Mouse (Mus musculus) embryonic facial prominence, embryonic 11.5 days (tissue): Measurements from ENCODE around the gene Stat3. TPM values are rescaled to one million over a fixed set of nuclear protein-coding genes. Genes with fewer than 3 reads are reported as not detected.

Source experiments
- ATAC-seq: fragments of 200-750 bp; cut with Nextera tagmentation; replicated peaks from 2 replicates; pipeline ENCODE4 v1.8.0; 2017; ENCODE audit warnings: low read depth; ENCODE audit not compliant: insufficient number of reproducible peaks, low FRiP score, low TSS enrichment
- DNase-seq: peaks from one replicate; pipeline ENCODE4 v3.0.0-alpha.2; 2015; ENCODE audit warnings: low spot score
- H3K27ac ChIP-seq: fragments of 300-500 bp; sonication (generic); replicated peaks from 2 replicates; pipeline ENCODE4 v1.5.1; 2014; ENCODE audit warnings: mild to moderate bottlenecking, low read depth, low read length, control low read depth
- H3K27me3 ChIP-seq: fragments of 300-500 bp; sonication (generic); 2 replicates; pipeline ENCODE4 v1.6.1; 2014; ENCODE audit warnings: mild to moderate bottlenecking, low read length, moderate library complexity, mixed read lengths; ENCODE audit not compliant: control insufficient read depth, insufficient read depth
- H3K36me3 ChIP-seq: fragments of 300-500 bp; sonication (generic); replicated peaks from 2 replicates; pipeline ENCODE4 v1.6.1; 2014; ENCODE audit warnings: low read depth, mild to moderate bottlenecking, low read length, moderate library complexity, mixed read lengths; ENCODE audit not compliant: control insufficient read depth, insufficient read depth
- H3K4me1 ChIP-seq: fragments of 300-500 bp; sonication (generic); 2 replicates; pipeline ENCODE4 v1.6.1; 2014; ENCODE audit warnings: low read length, mixed read lengths; ENCODE audit not compliant: control insufficient read depth, insufficient read depth
- H3K4me2 ChIP-seq: fragments of 300-500 bp; sonication (generic); 2 replicates; pipeline ENCODE4 v1.6.1; 2014; ENCODE audit warnings: low read depth, mild to moderate bottlenecking, control low read depth, low read length, moderate library complexity
- H3K4me3 ChIP-seq: fragments of 300-500 bp; sonication (generic); 2 replicates; pipeline ENCODE4 v1.5.1; 2014; ENCODE audit warnings: low read depth, low read length, control low read depth
- H3K9ac ChIP-seq: fragments of 300-500 bp; sonication (generic); replicated peaks from 2 replicates; pipeline ENCODE4 v1.6.1; 2014; ENCODE audit warnings: mild to moderate bottlenecking, control low read depth, low read length
- H3K9me3 ChIP-seq: fragments of 300-500 bp; sonication (generic); replicated peaks from 2 replicates; pipeline ENCODE4 v1.6.1; 2016; ENCODE audit warnings: mild to moderate bottlenecking, low read length, inconsistent platforms, mixed read lengths; ENCODE audit not compliant: control insufficient read depth
- WGBS: fragments of 180-500 bp; shearing (Covaris S2); extraction: QIAGEN DNeasy Blood & Tissue Kit; methylation state at CpG from one replicate; pipeline ENCODE4 v1.1.7; 2014; 5-methylcytosine and 5-hydroxymethylcytosine counted together
- polyA plus RNA-seq: library from polyadenylated mRNA; unstranded; fragments of >200 nt; fragmentation: Nextera tagmentation; extraction: Ambion mirVana; gene quantifications from 2 replicates; pipeline ENCODE4 v1.2.1, GENCODE M21; 2014

Stat3 gene
- polyA plus RNA-seq, 1 experiment from 2014 or later, result 23.5 TPM

DNA sequence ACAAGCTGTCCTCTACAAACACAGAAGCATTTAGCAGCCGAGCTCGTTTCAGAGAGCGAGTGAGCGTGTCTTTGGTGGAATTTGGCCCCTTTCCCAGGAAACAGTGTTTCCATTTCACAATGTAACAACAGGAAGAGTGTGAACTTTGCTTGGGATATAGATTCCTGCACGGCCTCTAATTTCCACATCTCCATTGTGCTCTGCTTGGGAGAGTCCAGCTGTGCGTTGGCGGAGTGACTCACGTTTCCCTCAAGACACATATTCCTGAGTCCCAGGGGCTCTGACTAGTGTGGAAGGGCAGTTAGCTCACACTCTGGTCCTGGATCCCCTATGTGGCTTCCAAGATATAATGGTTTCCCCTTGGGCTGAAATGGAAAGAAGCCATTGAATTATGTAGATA, 40.5 kb upstream of the Stat3 start:
- no peaks in the 10 kb centered on the region for H3K9me3 ChIP-seq
- H3K27ac ChIP-seq, result no peak overlapping the region
- no peak overlapping the region for H3K4me2 ChIP-seq
- peaks cover 10% of the 10 kb centered on the region for H3K27me3 ChIP-seq
- H3K4me1 ChIP-seq, result no peaks in the 10 kb centered on the region
- ATAC-seq (no peak), DNase-seq (no peak)
- no peaks in the 10 kb centered on the region for H3K36me3 ChIP-seq
- H3K9ac ChIP-seq, result no peak overlapping the region
- 78% methylated on average over 8 of the region's 8 CpGs for WGBS
- no peak overlapping the region for H3K4me3 ChIP-seq

DNA sequence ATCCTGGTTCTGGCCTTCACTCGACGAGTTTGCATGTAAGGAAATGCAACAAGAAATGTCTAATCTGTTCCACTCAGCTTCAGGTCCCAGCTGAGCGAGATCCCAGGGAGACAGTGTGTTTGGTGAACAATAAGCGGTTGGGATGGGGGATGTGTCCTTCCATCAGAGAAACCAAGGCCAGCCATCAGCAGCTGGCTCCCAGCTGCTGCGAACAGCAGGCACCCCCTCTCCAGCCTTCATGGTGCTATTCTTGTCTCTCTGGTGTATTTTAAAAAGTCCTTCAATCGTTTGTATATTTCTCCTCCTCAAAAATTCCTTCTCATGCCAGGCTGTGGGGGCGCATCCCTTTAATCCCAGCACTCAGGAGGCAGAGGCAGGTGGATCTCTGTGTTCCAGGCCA, 35.9 kb upstream of the Stat3 start:
- H3K9ac ChIP-seq, result no peak overlapping the region
- WGBS, result 68% methylated on average over 7 of the region's 7 CpGs
- ATAC-seq, result no peak
- no peaks in the 10 kb centered on the region for H3K9me3 ChIP-seq
- H3K4me3 ChIP-seq, result no peak overlapping the region
- H3K27ac ChIP-seq, result no peak overlapping the region
- peaks cover 21% of the 10 kb centered on the region for H3K27me3 ChIP-seq
- no peak overlapping the region for H3K4me2 ChIP-seq
- H3K36me3 ChIP-seq, result no peaks in the 10 kb centered on the region
- DNase-seq, result no peak
- H3K4me1 ChIP-seq, result no peaks in the 10 kb centered on the region

- Histone ChIP-seq H3K36me3 (no peaks in the 10 kb centered on the region), H3K9me3 (no peaks in the 10 kb centered on the region), H3K27ac (no peak overlapping the region), H3K27me3 (peaks cover 28% of the 10 kb centered on the region), H3K4me1 (peaks cover 5% of the 10 kb centered on the region; the same call in 1 of the 2 replicates), H3K4me2 (no peak overlapping the region), H3K9ac (no peak overlapping the region), H3K4me3 (no peak overlapping the region)
- DNase-seq (no peak), ATAC-seq (no peak)
- 75% methylated on average over 14 of the region's 14 CpGs for WGBS
Measured at GRCm38 (mm10) chr11:100974381-100974970, 35.1 kb upstream of the Stat3 start.

GRCm38 (mm10) chr11:100973245-100973644, 33.9 kb upstream of the Stat3 start:
- H3K9me3 ChIP-seq, result no peaks in the 10 kb centered on the region
- H3K4me1 ChIP-seq, result peaks cover 7% of the 10 kb centered on the region; the same call in 1 of the 2 replicates
- 89% methylated on average over 7 of the region's 7 CpGs for WGBS
- H3K4me3 ChIP-seq, result no peak overlapping the region
- ATAC-seq, result no peak
- peaks cover 41% of the 10 kb centered on the region for H3K27me3 ChIP-seq
- H3K4me2 ChIP-seq, result no peak overlapping the region
- no peak overlapping the region for H3K9ac ChIP-seq
- no peak for DNase-seq
- no peaks in the 10 kb centered on the region for H3K36me3 ChIP-seq
- no peak overlapping the region for H3K27ac ChIP-seq

GRCm38 (mm10) chr11:100971455-100971854, 32.1 kb upstream of the Stat3 start:
- Histone ChIP-seq H3K9ac (no peak overlapping the region), H3K36me3 (no peaks in the 10 kb centered on the region), H3K27me3 (peaks cover 50% of the 10 kb centered on the region), H3K4me1 (peaks cover 7% of the 10 kb centered on the region; the same call in 1 of the 2 replicates), H3K27ac (no peak overlapping the region), H3K4me3 (no peak overlapping the region), H3K9me3 (no peaks in the 10 kb centered on the region), H3K4me2 (no peak overlapping the region)
- ATAC-seq (no peak), DNase-seq (no peak)
- WGBS, result 59% methylated on average over 10 of the region's 10 CpGs

- H3K36me3 ChIP-seq, result no peaks in the 10 kb centered on the region
- peak within 1 kb of the TSS; percentile 30 for H3K9ac ChIP-seq
- peak within 1 kb of the TSS; percentile 82 for H3K4me2 ChIP-seq
- H3K27ac ChIP-seq, result no peak within 1 kb of the TSS
- H3K4me1 ChIP-seq, result peaks cover 7% of the 10 kb centered on the region; the same call in 1 of the 2 replicates
- DNase-seq, result peak; percentile 58
- WGBS, result under 1% methylated on average over 20 of the region's 20 CpGs
- peak within 1 kb of the TSS; percentile 44 for H3K4me3 ChIP-seq
- peaks cover 50% of the 10 kb centered on the region for H3K27me3 ChIP-seq
- H3K9me3 ChIP-seq, result no peaks in the 10 kb centered on the region
- peak; percentile 71 for ATAC-seq
Measured at GRCm38 (mm10) chr11:100970557-100970937, 31.2 kb upstream of the Stat3 start, which contains the start of gene Cavin1. TSS of gene Cavin1 (minus strand) at chr11:100970887.

DNA sequence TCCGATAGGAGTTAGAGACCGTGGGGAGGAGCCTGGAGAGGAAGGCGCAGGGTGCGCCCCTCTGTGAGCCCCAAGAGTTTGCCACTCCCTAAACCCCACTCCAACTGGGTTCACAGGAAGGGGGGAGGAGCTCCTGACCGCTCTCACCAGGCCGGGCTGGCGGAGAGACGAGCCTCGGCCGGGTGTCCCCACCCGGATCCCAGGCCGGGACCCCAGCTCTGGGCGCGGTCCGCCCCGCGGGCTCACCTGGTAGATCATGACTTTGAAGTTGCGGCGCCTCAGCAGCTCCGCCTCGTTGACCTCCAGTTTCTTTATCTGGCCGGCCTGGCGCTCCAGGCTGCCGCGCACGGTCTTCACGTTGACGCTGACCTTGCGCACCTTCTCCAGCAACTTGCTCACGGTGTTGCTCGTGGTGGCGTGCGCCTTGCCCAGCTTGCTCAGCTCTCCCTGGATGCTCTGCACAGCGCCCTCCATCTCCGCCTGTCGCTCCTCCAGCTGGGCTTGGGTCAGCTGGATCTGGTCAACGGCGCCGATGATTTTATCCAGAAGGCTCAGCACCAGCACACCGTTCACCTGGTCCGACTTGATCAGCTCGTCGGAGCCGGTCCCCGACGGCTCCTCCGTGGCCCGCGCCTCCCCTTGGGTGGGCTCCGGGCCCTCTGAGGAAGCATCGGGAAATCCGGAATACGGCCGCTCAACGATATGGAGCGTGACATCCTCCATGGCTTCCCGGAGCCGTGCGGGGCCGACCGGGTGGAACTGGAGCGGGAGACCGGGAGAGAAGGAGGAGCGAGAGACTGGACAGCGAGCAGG, 30.6 kb upstream of the Stat3 start:
- peak overlapping the region; percentile 82 for H3K4me2 ChIP-seq
- ATAC-seq, result no peak
- H3K4me3 ChIP-seq, result peak overlapping the region; percentile 44
- H3K9me3 ChIP-seq, result no peaks in the 10 kb centered on the region
- peaks cover 7% of the 10 kb centered on the region; the same call in 1 of the 2 replicates for H3K4me1 ChIP-seq
- under 1% methylated on average over 65 of the region's 65 CpGs for WGBS
- peaks cover 50% of the 10 kb centered on the region for H3K27me3 ChIP-seq
- no peaks in the 10 kb centered on the region for H3K36me3 ChIP-seq
- no peak overlapping the region for H3K27ac ChIP-seq
- peak; percentile 22 for DNase-seq
- H3K9ac ChIP-seq, result peak overlapping the region; percentile 30

GRCm38 (mm10) chr11:100969189-100969743, 29.9 kb upstream of the Stat3 start:
- no peaks in the 10 kb centered on the region for H3K36me3 ChIP-seq
- WGBS, result 6% methylated on average over 35 of the region's 35 CpGs
- peaks cover 7% of the 10 kb centered on the region; the same call in 1 of the 2 replicates for H3K4me1 ChIP-seq
- H3K27me3 ChIP-seq, result peaks cover 50% of the 10 kb centered on the region
- no peaks in the 10 kb centered on the region for H3K9me3 ChIP-seq
- H3K9ac ChIP-seq, result peak overlapping the region; percentile 30
- no peak overlapping the region for H3K27ac ChIP-seq
- peak overlapping the region; percentile 44 for H3K4me3 ChIP-seq
- DNase-seq, result peak; percentile 32
- peak overlapping the region; percentile 82 for H3K4me2 ChIP-seq
- ATAC-seq, result no peak
